Mouse (Mus musculus) gastrocnemius, postnatal 14 days (tissue): Measurements from ENCODE around the gene Gm21149. TPM values are rescaled to one million over a fixed set of nuclear protein-coding genes. Genes with fewer than 3 reads are reported as not detected.
"Not testable (repeated sequence)": the region's sequence is repeated elsewhere in the genome, so short reads cannot be mapped to it uniquely, and the experiment has no call there.

Experiments
- DNase-seq: peaks from one replicate; pipeline ENCODE4 v3.0.0; 2021; ENCODE audit warnings: mixed read lengths
- intact Hi-C: fragments of 180-260 bp; cut with DNase I; formaldehyde crosslinking; loops from one replicate; pipeline ENCODE4 v1.15.1; 2025; ENCODE audit warnings: low total_unique reads
- total RNA-seq, 2 experiments: library from RNA; stranded (reverse); gene quantifications; 2 replicates each; pipeline ENCODE4 v1.2.3; 2021

The Gm21149 gene
- total RNA-seq, 2 experiments from 2014 or later = not detected

DNA sequence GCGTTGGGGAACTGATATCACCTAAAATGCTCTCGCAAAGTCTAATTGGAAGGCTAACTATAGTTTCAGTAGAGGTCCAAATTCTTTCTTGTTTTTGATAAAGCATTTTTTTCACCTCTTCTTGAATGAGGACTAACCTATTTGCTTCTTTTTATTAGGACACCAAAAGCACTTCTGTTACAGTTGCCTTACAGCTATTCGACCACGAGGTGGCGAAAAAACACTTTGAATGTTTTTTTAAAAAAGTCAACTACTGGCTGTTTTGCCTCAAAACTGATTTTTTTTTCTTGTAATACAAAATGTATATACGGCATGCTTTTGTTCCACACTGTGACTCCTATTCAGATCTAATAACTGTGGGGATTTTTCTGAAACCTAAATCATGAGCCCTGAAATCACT lies 8.6 kb downstream of the Gm21149 start:
- intact Hi-C loops, DNase-seq: not testable (repeated sequence)

DNA sequence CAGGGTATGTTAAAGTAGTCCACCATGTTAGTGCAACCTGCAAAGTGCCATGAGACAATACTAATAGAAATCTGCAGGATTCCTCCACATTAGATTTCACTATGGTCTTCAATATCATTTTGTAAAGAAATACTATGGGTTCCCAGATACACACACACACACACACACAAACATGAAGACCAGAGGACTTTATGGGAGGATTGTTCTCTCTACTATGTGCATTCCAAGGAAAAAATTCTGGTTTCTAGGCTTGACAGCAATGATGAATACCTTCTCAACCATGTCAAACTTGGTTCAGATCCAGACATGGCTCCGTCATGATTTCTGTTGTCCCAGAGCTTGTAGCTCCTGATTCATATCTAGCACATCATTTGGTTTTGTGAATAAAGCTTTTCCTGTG lies 10.1 kb downstream of the Gm21149 start:
- DNase-seq, intact Hi-C loops: not testable (repeated sequence)

DNA sequence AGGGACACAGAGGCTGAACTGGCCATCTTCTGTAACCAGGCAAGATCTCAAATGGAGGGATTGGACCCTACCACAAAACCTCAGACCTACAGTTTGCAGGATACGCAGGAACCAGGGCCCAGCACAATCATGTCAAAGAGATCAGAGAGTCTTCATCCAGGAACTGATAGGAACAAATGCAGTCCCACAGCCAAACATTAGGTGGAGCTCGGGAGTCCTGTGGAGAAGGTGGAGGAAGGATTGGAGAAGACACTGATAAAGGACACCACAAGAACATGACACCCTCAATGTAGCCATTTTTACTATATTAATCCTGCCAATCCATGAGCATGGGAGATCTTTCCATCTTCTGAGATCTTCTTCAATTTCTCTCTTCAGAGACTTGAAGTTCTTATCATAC lies 12.8 kb downstream of the Gm21149 start:
- DNase-seq, intact Hi-C loops: not testable (repeated sequence)

DNA sequence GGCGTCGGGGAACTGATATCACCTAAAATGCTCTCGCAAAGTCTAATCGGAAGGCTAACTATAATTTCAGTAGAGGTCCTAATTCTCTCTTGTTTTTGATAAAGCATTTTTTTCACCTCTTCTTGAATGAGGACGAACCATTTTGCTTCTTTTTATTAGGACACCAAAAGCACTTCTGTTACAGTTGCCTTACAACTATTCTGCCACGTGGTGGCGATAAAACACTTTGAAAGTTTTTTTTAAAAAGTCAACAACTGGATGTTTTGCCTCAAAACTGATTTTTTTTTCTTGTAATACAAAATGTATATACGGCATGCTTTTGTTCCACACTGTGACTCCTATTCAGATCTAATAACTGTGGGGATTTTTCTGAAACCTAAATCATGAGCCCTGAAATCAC lies 14.7 kb downstream of the Gm21149 start:
- DNase-seq, intact Hi-C loops: not testable (repeated sequence)

DNA sequence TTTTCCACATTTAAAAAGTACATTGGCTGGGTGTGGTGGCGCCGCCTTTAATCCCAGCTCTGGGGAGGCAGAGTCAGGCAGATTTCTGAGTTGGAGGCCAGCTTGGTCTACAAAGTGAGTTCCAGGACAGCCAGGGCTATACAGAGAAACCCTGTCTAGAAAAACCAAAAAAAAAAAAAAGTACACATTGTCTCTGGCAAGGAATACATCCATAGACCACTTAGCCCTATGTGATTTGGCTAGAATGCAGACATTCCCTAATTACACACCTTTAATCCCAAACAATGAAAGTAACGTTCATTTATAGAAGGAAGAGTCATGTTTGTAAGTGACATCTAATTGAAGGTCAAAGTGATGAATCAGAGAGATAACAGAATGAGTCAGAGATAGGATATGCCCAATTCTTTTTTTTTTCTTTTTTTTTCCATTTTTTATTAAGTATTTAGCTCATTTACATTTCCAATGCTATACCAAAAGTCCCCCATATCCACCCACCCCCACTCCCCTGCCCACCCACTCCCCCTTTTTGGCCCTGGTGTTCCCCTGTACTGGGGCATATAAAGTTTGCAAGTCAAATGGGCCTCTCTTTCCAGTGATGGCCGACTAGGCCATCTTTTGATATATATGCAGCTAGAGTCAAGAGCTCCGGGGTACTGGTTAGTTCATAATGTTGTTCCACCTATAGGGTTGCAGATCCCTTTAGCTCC lies 18.3 kb downstream of the Gm21149 start:
- intact Hi-C loops, DNase-seq: not testable (repeated sequence)

Other genes starting within 250 kb of the Gm21149 start
- gene Gm21190, start 52.7 kb upstream of the Gm21149 start, total RNA-seq = not detected
- gene Gm21083, start 100.8 kb upstream of the Gm21149 start, total RNA-seq = not detected
- gene Speer4d, start 142.5 kb upstream of the Gm21149 start, total RNA-seq = not detected
- gene 4930572O03Rik, start 180.5 kb upstream of the Gm21149 start, total RNA-seq = not detected
- not detected for gene Speer4c, start 237.7 kb upstream of the Gm21149 start, total RNA-seq